Mouse (Mus musculus) limb, embryonic 11.5 days (tissue): ENCODE measurements around the gene Rgs14. TPM values are rescaled to one million over a fixed set of nuclear protein-coding genes. Genes with fewer than 3 reads are reported as not detected.

ENCODE experiments used
- ATAC-seq: fragments of 200-750 bp; cut with Nextera tagmentation; 2 replicates; pipeline ENCODE4 v1.8.0; 2017; ENCODE audit warnings: low read depth; ENCODE audit not compliant: insufficient number of reproducible peaks, low FRiP score, low TSS enrichment
- DNase-seq: peaks from one replicate; pipeline ENCODE4 v3.0.0-alpha.2; 2015; ENCODE audit warnings: low spot score
- H3K27ac ChIP-seq: fragments of 300-500 bp; sonication (generic); replicated peaks from 2 replicates; pipeline ENCODE4 v1.5.1; 2014; ENCODE audit warnings: low read depth, mild to moderate bottlenecking, low read length
- H3K27me3 ChIP-seq: fragments of 300-500 bp; sonication (generic); 2 replicates; pipeline ENCODE4 v1.6.1; 2014; ENCODE audit warnings: mild to moderate bottlenecking, low read length, mixed read lengths; ENCODE audit not compliant: control insufficient read depth, insufficient read depth
- H3K36me3 ChIP-seq: fragments of 300-500 bp; sonication (generic); 2 replicates; pipeline ENCODE4 v1.6.1; 2014; ENCODE audit warnings: mild to moderate bottlenecking, low read length, moderate library complexity, mixed read lengths; ENCODE audit not compliant: control insufficient read depth, insufficient read depth
- H3K4me1 ChIP-seq: fragments of 300-500 bp; sonication (generic); 2 replicates; pipeline ENCODE4 v1.6.1; 2014; ENCODE audit warnings: low read length, mixed read lengths; ENCODE audit not compliant: control insufficient read depth, insufficient read depth
- H3K4me2 ChIP-seq: fragments of 300-500 bp; sonication (generic); 2 replicates; pipeline ENCODE4 v1.6.1; 2014; ENCODE audit warnings: low read depth, mild to moderate bottlenecking, moderate library complexity; ENCODE audit not compliant: severe bottlenecking
- H3K4me3 ChIP-seq: fragments of 300-500 bp; sonication (generic); 2 replicates; pipeline ENCODE4 v1.5.1; 2014; ENCODE audit warnings: low read depth, low read length
- H3K9ac ChIP-seq: fragments of 300-500 bp; sonication (generic); 2 replicates; pipeline ENCODE4 v1.6.1; 2014; ENCODE audit warnings: mild to moderate bottlenecking, low read length
- H3K9me3 ChIP-seq: fragments of 300-500 bp; sonication (generic); 2 replicates; pipeline ENCODE4 v1.6.1; 2016; ENCODE audit warnings: low read length; ENCODE audit not compliant: control insufficient read depth
- WGBS: fragments of 180-500 bp; shearing (Covaris S2); extraction: QIAGEN DNeasy Blood & Tissue Kit; methylation state at CpG from one replicate; pipeline ENCODE4 v1.1.7; 2014; 5-methylcytosine and 5-hydroxymethylcytosine counted together
- polyA plus RNA-seq: library from polyadenylated mRNA; unstranded; fragments of >200 nt; fragmentation: Nextera tagmentation; extraction: Ambion mirVana; gene quantifications from 2 replicates; pipeline ENCODE4 v1.2.1, GENCODE M21; 2014

Rgs14 gene
- polyA plus RNA-seq, 1 experiment from 2014 or later, result 0.97 TPM

- Histone ChIP-seq H3K4me2 (no peak overlapping the region), H3K9ac (no peak overlapping the region), H3K4me1 (no peaks in the 10 kb centered on the region), H3K27me3 (no peaks in the 10 kb centered on the region), H3K4me3 (no peak overlapping the region), H3K9me3 (no peaks in the 10 kb centered on the region), H3K27ac (no peak overlapping the region), H3K36me3 (no peaks in the 10 kb centered on the region)
- ATAC-seq (no peak), DNase-seq (no peak)
- 71% methylated on average over 12 of the region's 12 CpGs for WGBS
These were observed 31.1 kb upstream of the Rgs14 start for GRCm38 (mm10) chr13:55338131-55339054.

GRCm38 (mm10) chr13:55339259-55339658 lies 30.3 kb upstream of the Rgs14 start:
- Histone ChIP-seq H3K27me3 (no peaks in the 10 kb centered on the region), H3K4me1 (no peaks in the 10 kb centered on the region), H3K4me2 (no peak overlapping the region), H3K4me3 (no peak overlapping the region), H3K36me3 (no peaks in the 10 kb centered on the region), H3K9me3 (no peaks in the 10 kb centered on the region), H3K27ac (no peak overlapping the region), H3K9ac (no peak overlapping the region)
- DNase-seq (no peak), ATAC-seq (no peak)
- 30% methylated on average over 2 of the region's 2 CpGs for WGBS

GRCm38 (mm10) chr13:55342469-55342868 lies 27.1 kb upstream of the Rgs14 start:
- no peak for ATAC-seq
- H3K27me3 ChIP-seq, result no peaks in the 10 kb centered on the region
- no peaks in the 10 kb centered on the region for H3K4me1 ChIP-seq
- H3K27ac ChIP-seq, result no peak overlapping the region
- peaks cover 14% of the 10 kb centered on the region for H3K36me3 ChIP-seq
- no peak for DNase-seq
- WGBS, result 27% methylated on average over 11 of the region's 11 CpGs
- no peak overlapping the region for H3K4me3 ChIP-seq
- no peak overlapping the region for H3K4me2 ChIP-seq
- H3K9me3 ChIP-seq, result no peaks in the 10 kb centered on the region
- no peak overlapping the region for H3K9ac ChIP-seq

GRCm38 (mm10) chr13:55344286-55344685 lies 25.2 kb upstream of the Rgs14 start:
- H3K9me3 ChIP-seq, result no peaks in the 10 kb centered on the region

GRCm38 (mm10) chr13:55346745-55347144 lies 22.8 kb upstream of the Rgs14 start:
- Histone ChIP-seq H3K27me3 (no peaks in the 10 kb centered on the region), H3K9ac (no peak overlapping the region), H3K9me3 (no peaks in the 10 kb centered on the region), H3K4me1 (no peaks in the 10 kb centered on the region), H3K4me2 (no peak overlapping the region), H3K27ac (no peak overlapping the region), H3K4me3 (no peak overlapping the region), H3K36me3 (peaks cover 41% of the 10 kb centered on the region)
- ATAC-seq, result no peak
- DNase-seq, result no peak
- 92% methylated on average over 11 of the region's 11 CpGs for WGBS

More at GRCm38 (mm10) chr13:55344286-55344685, 25.2 kb upstream of the Rgs14 start:
- Histone ChIP-seq H3K4me3 (no peak overlapping the region), H3K27me3 (no peaks in the 10 kb centered on the region), H3K4me1 (no peaks in the 10 kb centered on the region), H3K27ac (no peak overlapping the region), H3K9ac (no peak overlapping the region), H3K4me2 (no peak overlapping the region), H3K36me3 (peaks cover 24% of the 10 kb centered on the region)
- DNase-seq (no peak), ATAC-seq (no peak)
- WGBS, result 89% methylated on average over 7 of the region's 7 CpGs

- peaks cover 15% of the 10 kb centered on the region for H3K36me3 ChIP-seq
- ATAC-seq (no peak), DNase-seq (no peak)
- H3K27ac ChIP-seq, result no peak overlapping the region
- H3K4me3 ChIP-seq, result peak overlapping the region; percentile 99; the same call in 1 of the 2 replicates
- peaks cover 9% of the 10 kb centered on the region for H3K4me1 ChIP-seq
- no peaks in the 10 kb centered on the region for H3K27me3 ChIP-seq
- H3K9ac ChIP-seq, result no peak overlapping the region; the same call in 1 of the 2 replicates
- H3K9me3 ChIP-seq, result no peaks in the 10 kb centered on the region
- H3K4me2 ChIP-seq, result peak overlapping the region; percentile 81
These were observed 8.4 kb upstream of the Rgs14 start for GRCm38 (mm10) chr13:55361145-55361544.

- Histone ChIP-seq H3K27ac (peak overlapping the region; percentile 82), H3K27me3 (no peaks in the 10 kb centered on the region), H3K36me3 (peaks cover 14% of the 10 kb centered on the region), H3K9me3 (no peaks in the 10 kb centered on the region), H3K9ac (peak overlapping the region; percentile 90), H3K4me2 (peak overlapping the region; percentile 81), H3K4me1 (peaks cover 9% of the 10 kb centered on the region), H3K4me3 (peak overlapping the region; percentile 99)
- WGBS, result 1% methylated on average over 32 of the region's 32 CpGs
- ATAC-seq (peak; percentile 29; the same call in 1 of the 2 replicates), DNase-seq (no peak)
These were observed 7.5 kb upstream of the Rgs14 start for GRCm38 (mm10) chr13:55361974-55362452.

GRCm38 (mm10) chr13:55362453-55363060 lies 7.0 kb upstream of the Rgs14 start, which contains the start of gene Lman2:
TSS of gene Lman2 (minus strand) at chr13:55362783.
- ATAC-seq (peak; percentile 97), DNase-seq (peak; percentile 96)
- H3K4me2 ChIP-seq, result peak within 1 kb of the TSS; percentile 81
- no peaks in the 10 kb centered on the region for H3K27me3 ChIP-seq
- no peaks in the 10 kb centered on the region for H3K9me3 ChIP-seq
- WGBS, result under 1% methylated on average over 33 of the region's 35 CpGs
- peak within 1 kb of the TSS; percentile 90 for H3K9ac ChIP-seq
- peak within 1 kb of the TSS; percentile 99 for H3K4me3 ChIP-seq
- peaks cover 12% of the 10 kb centered on the region for H3K36me3 ChIP-seq
- peak within 1 kb of the TSS; percentile 82 for H3K27ac ChIP-seq
- peaks cover 9% of the 10 kb centered on the region for H3K4me1 ChIP-seq
